Mouse (Mus musculus) small intestine, adult 2 months (tissue): ENCODE results near the gene Slc50a1.

ENCODE experiments used
- CTCF ChIP-seq: fragments of 200-500 bp; IDR thresholded peaks from 2 replicates; pipeline ENCODE4 v1.5.1; 2012; ENCODE audit warnings: low read depth, mild to moderate bottlenecking, control low read depth, inconsistent platforms, low read length, moderate library complexity, mixed read lengths; ENCODE audit not compliant: insufficient replicate concordance, insufficient read length; ENCODE audit errors: extremely low read depth
- POLR2A ChIP-seq: fragments of 200-500 bp; IDR thresholded peaks from 2 replicates; pipeline ENCODE4 v1.6.1; 2012; ENCODE audit warnings: low read depth, mild to moderate bottlenecking, control low read depth, inconsistent platforms, low read length, moderate library complexity

GRCm38 (mm10) chr3:89238494-89238893, 31.9 kb downstream of the Slc50a1 start:
- no peak for TF ChIP-seq CTCF
- no peak for TF ChIP-seq POLR2A
